Mouse (Mus musculus) heart, adult 9 months (tissue): ENCODE measurements around the gene Olfr1053.
"Not testable (repeated sequence)": the region's sequence is repeated elsewhere in the genome, so short reads cannot be mapped to it uniquely, and the experiment has no call there.

ENCODE experiments used
- DNase-seq, 2 experiments: peaks; one replicate each; pipeline ENCODE4 v3.0.0; 2022; ENCODE audit warnings: low spot score in 2 of 2

Olfr1053 gene

GRCm38 (mm10) chr2:86315184-86315583 is at the start of gene Olfr1053:
Gene Olfr1053 (minus strand): TSS chr2:86315284.
- DNase-seq, result no peak

GRCm38 (mm10) chr2:86362369-86362768 is 47.3 kb upstream of the Olfr1053 start, which contains the start of gene Olfr1056:
Gene Olfr1056 (minus strand): TSS chr2:86362469.
- no peak for DNase-seq

DNA sequence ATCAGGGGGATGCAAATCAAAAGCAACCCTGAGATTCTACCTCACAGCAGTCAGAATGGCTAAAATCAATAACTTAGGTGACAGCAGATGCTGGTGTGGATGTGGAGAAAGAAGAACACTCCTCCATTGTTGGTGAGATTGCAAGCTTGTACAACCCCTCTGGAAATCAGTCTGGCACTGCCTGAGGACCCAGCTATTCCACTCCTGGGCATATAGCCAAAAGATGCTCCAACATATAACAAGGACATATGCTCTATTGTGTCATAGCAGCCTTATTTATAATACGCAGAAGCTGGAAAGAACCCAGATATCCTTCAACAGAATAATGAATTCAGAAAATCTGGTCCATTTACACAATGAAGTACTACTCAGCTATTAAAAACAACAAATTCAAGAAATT is 36.7 kb upstream of the Olfr1053 start:
- not testable (repeated sequence) for DNase-seq

GRCm38 (mm10) chr2:86350184-86350583 is 35.1 kb upstream of the Olfr1053 start, which contains the start of gene Olfr1055:
Gene Olfr1055 (minus strand): TSS chr2:86350284.
- DNase-seq, result no peak

GRCm38 (mm10) chr2:86335333-86335732 is 20.2 kb upstream of the Olfr1053 start, which contains the start of gene Olfr1054:
Gene Olfr1054 (minus strand): TSS chr2:86335433.
- DNase-seq, result no peak

DNA sequence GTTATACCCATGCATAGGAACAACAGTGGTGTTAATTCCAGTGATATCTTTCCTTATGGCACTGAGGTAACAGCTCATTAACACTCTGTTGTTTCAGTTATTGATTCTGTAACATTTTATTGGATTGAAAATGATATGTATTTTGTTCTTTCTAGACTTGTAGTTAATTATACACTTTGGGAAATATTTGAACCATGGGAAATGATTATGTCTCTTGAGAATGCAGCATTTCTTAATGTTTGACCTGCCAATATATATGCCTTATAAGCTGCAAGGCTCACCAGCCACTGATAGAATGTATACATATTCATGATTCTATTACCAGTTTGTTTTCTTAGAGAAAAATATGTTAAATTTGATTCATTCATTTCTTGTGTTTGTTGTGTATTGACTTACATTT is 22.9 kb downstream of the Olfr1053 start, which contains the start of gene Olfr1052:
Gene Olfr1052 (plus strand): TSS at position 301 of the 400 bp plus-strand sequence.
- no peak for DNase-seq

DNA sequence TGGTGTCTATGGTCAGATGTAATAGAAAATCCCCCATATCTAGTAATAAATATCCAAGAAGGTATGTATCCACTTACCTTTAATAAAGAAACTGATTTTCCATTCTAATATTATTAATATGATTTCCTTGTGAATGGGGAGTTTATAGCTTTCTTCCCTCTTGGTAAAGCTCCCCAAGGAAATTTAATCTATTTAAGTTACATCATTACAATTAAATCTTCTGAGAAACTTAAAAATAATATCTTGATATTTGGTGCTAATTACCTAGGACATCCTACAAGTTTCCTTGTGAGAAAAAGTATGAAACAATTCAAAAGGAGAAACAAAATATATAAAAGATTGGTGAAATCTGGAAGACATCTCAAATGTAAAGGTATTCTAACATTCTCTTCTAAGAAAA is 36.1 kb downstream of the Olfr1053 start, which contains the start of gene Olfr1051:
Gene Olfr1051 (minus strand): TSS at position 101 of the 400 bp plus-strand sequence.
- not testable (repeated sequence) for DNase-seq
